Mouse (Mus musculus): ENCODE data around the gene Nsun4. TPM values are rescaled to one million over a fixed set of nuclear protein-coding genes. Genes with fewer than 3 reads are reported as not detected.

Nsun4 gene
- polyA plus RNA-seq, 2 experiments from 2014 or later: 21.7 to 26.9 TPM

Other genes starting within 250 kb of the Nsun4 start
- 10 to 100 TPM in 1 of 2 experiments, 1 to 10 TPM in 1; 10.0 to 13.4 TPM for gene Mob3c, start 225.8 kb downstream of the Nsun4 start, polyA plus RNA-seq (2017; shearing (Covaris generic))
- 10 to 100 TPM; 30.7 to 46.8 TPM for gene Mknk1, start 214.7 kb downstream of the Nsun4 start, polyA plus RNA-seq (2017; shearing (Covaris generic))
- gene Kncn, start 169.5 kb downstream of the Nsun4 start, polyA plus RNA-seq (2017; shearing (Covaris generic)): not detected
- gene 6430628N08Rik, start 163.2 kb downstream of the Nsun4 start, polyA plus RNA-seq (2017; shearing (Covaris generic)): not detected
- not detected for gene Dmbx1, start 114.0 kb downstream of the Nsun4 start, polyA plus RNA-seq (2017; shearing (Covaris generic))
- gene Faah, start 36.0 kb downstream of the Nsun4 start, polyA plus RNA-seq (2017; shearing (Covaris generic)): 10 to 100 TPM; 35.9 to 43.4 TPM
- 1,000 to 10,000 TPM in 1 of 2 experiments, 100 to 1,000 TPM in 1; 979 to 1,004 TPM for gene Uqcrh, start 21.2 kb upstream of the Nsun4 start, polyA plus RNA-seq (2017; shearing (Covaris generic))
- gene Lrrc41, start 21.4 kb upstream of the Nsun4 start, polyA plus RNA-seq (2017; shearing (Covaris generic)): 10 to 100 TPM; 17.5 to 17.9 TPM
- 10 to 100 TPM; 10.2 to 11.8 TPM for gene Rad54l, start 69.8 kb upstream of the Nsun4 start, polyA plus RNA-seq (2017; shearing (Covaris generic))
- 1 to 10 TPM; 6.0 to 8.2 TPM for gene Pomgnt1, start 70.0 kb upstream of the Nsun4 start, polyA plus RNA-seq (2017; shearing (Covaris generic))
- gene Lurap1, start 97.5 kb upstream of the Nsun4 start, polyA plus RNA-seq (2017; shearing (Covaris generic)): under 1 TPM; 0.15 to 0.63 TPM
- not detected for gene Tspan1, start 113.7 kb upstream of the Nsun4 start, polyA plus RNA-seq (2017; shearing (Covaris generic))
- not detected for gene 1700042G07Rik, start 119.5 kb upstream of the Nsun4 start, polyA plus RNA-seq (2017; shearing (Covaris generic))
- gene Gm49337, start 119.5 kb upstream of the Nsun4 start, polyA plus RNA-seq (2017; shearing (Covaris generic)): not detected
- 1 to 10 TPM in 1 of 2 experiments, under 1 TPM in 1; 0.99 to 3.6 TPM for gene Pik3r3, start 167.7 kb upstream of the Nsun4 start, polyA plus RNA-seq (2017; shearing (Covaris generic))